Mouse (Mus musculus) bone marrow macrophage, adult 2 months (primary cell): ENCODE data around the gene Myl6b.

ENCODE experiments used
- CTCF ChIP-seq: IDR thresholded peaks from 2 replicates; pipeline ENCODE4 v1.5.1; 2012; ENCODE audit warnings: low read depth, mild to moderate bottlenecking, low read length, moderate library complexity
- POLR2A ChIP-seq: IDR thresholded peaks from 2 replicates; pipeline ENCODE4 v1.6.1; 2012; ENCODE audit warnings: mild to moderate bottlenecking, low read depth, low read length, borderline replicate concordance

DNA sequence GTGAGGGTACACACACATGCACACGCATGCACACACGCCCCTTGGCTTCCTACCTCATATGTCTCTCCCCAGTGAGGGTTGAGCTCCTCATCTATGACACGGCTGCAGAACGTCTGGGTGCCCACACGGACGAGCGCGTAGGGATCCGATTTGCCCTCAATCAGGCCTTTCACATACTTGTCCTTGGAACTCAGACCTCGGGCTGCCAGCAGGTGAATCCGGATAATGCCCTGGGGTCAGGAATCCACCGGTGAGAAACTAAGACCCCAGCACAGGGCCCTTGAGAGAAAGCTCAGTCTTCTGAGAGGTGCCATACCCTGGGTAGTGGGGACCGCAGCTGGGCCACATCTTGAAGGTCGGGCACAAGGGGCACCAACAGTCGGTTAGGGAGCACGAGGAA, 22.1 kb upstream of the Myl6b start:
- TF ChIP-seq CTCF (no peak), POLR2A (no peak)
